ENCODE assay signal across 19 mouse cellular contexts in genomic region chr1:80703279-80703678, GRCm38 (mm10).
"Had no signal": no experiment of that assay in that cellular context is flagged by ENCODE, and none has a peak within 500 bp of the region (broad histone marks: within the 10 kb centered on the region; RNA-seq: fewer than 3 reads in every experiment).

No protein-coding gene starts in this region.

- H3K27me3 ChIP-seq: limb, embryonic 15.5 days; liver, embryonic 12.5 days; lung, embryonic 15.5 days; midbrain, embryonic 12.5 days; neural tube, embryonic 12.5 days had no signal

- H3K27ac ChIP-seq: layer of hippocampus, adult 2 months; limb, embryonic 15.5 days; liver, embryonic 12.5 days; lung, embryonic 15.5 days; macrophage; midbrain, embryonic 12.5 days; neural tube, embryonic 12.5 days; stomach, postnatal 0 days had no signal

- ATAC-seq: liver, embryonic 12.5 days; midbrain, embryonic 16.5 days had no signal

- H3K4me3 ChIP-seq: layer of hippocampus, adult 2 months; limb, embryonic 15.5 days; liver, embryonic 12.5 days; lung, embryonic 15.5 days; midbrain, embryonic 12.5 days; myocyte; neural tube, embryonic 12.5 days had no signal

- DNase-seq: kidney, adult 18-20 months; kidney, postnatal 10 days; kidney, postnatal 4 days; layer of hippocampus, postnatal 36 days; lung, postnatal 14 days; retina, postnatal 1 day; right cerebral cortex, postnatal 4 days; spleen, adult 18-20 months; thymus, postnatal 4 days had no signal

- H3K9me3 ChIP-seq: limb, embryonic 15.5 days; liver, embryonic 12.5 days; lung, embryonic 15.5 days; midbrain, embryonic 12.5 days; neural tube, embryonic 12.5 days had no signal

- H3K4me2 ChIP-seq: limb, embryonic 15.5 days; liver, embryonic 12.5 days; lung, embryonic 15.5 days; midbrain, embryonic 12.5 days; neural tube, embryonic 12.5 days had no signal

- H3K36me3 ChIP-seq: limb, embryonic 15.5 days; liver, embryonic 12.5 days; lung, embryonic 15.5 days; midbrain, embryonic 12.5 days; neural tube, embryonic 12.5 days had no signal

- H3K4me1 ChIP-seq: limb, embryonic 15.5 days; liver, embryonic 12.5 days; lung, embryonic 15.5 days; midbrain, embryonic 12.5 days; neural tube, embryonic 12.5 days had no signal

- H3K9ac ChIP-seq: limb, embryonic 15.5 days; liver, embryonic 12.5 days; lung, embryonic 15.5 days; midbrain, embryonic 12.5 days; neural tube, embryonic 12.5 days had no signal
